Mouse (Mus musculus) frontal cortex, postnatal 25 days (tissue): ENCODE results near the gene Gpkow.

Source experiments
- DNase-seq, 2 experiments: peaks; one replicate each; pipeline ENCODE4 v3.0.0; 2022; ENCODE audit warnings: low spot score in 2 of 2

Gene Gpkow

DNA sequence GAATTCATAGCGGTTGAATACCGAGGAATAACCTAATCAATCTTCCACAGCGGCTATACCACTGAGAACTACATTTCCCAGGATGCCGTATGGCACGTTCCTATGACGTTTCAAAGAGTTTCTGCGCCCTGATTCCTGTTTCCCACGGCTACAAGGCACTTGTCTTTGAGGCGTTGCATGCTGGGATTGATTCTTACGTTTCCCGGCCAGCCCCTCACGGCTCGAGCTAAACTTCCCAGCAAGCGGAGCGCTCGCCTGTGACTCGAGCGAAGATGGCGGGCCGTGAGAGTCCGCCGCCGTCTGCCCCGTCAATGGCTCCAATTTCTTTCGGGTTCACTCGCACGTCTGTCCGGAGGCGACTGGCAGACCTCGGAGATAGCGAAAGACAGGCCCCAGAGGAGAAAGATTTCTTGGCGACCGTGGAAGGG lies at the start of gene Gpkow:
Gene Gpkow, plus strand, starts transcription at position 178 of the 428 bp plus-strand sequence.
- DNase-seq, result peak; percentile 61 to 63

GRCm38 (mm10) chrX:7648671-7649304 lies 48.1 kb upstream of the Gpkow start:
- DNase-seq, result peak; percentile 39 to 43

GRCm38 (mm10) chrX:7657221-7657639 lies 39.7 kb upstream of the Gpkow start, which contains the start of gene Prickle3:
Gene Prickle3 (plus strand): TSS chrX:7657260.
- DNase-seq, result no peak

- DNase-seq, result no peak
These were observed 38.7 kb upstream of the Gpkow start for GRCm38 (mm10) chrX:7658031-7658784.

GRCm38 (mm10) chrX:7658785-7659589 lies 37.9 kb upstream of the Gpkow start:
- no peak for DNase-seq

DNA sequence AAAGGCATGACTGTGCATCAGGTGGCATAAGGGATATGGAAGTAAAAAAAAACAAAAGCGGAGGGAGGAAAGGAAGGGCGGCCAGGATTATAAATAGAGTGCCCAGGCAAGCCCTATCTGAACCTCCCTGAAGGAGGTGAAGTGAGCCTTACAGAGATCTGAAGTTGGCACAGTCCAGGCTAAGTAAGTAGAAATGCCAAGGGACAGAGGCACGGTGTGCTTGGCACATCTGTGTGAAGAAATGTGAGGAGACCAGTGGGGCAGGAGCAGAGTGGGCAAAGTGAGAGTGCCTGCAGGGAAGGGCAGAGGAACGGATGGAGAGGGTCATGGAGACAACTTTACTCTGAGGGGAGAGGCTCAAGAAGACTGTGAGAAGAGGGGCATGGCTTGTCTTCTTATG lies 35.8 kb upstream of the Gpkow start:
- no peak for DNase-seq

- no peak for DNase-seq
These were observed 34.0 kb upstream of the Gpkow start for GRCm38 (mm10) chrX:7662936-7663335.

DNA sequence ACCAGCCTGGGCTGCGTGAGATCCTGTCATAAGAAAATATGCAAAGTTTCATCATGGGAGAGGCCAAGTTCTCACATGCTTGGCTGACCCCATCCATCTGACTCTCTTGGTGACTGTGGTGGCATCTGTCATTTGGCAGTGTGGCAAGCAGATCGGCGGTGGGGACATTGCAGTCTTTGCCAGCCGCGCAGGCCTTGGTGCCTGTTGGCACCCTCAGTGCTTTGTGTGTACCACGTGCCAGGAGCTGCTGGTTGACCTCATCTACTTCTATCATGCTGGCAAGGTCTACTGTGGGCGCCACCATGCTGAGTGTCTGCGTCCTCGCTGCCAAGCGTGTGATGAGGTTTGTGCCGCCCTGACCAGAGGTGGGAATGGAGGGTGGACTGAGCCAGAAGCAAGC lies 32.1 kb upstream of the Gpkow start:
- no peak for DNase-seq

DNA sequence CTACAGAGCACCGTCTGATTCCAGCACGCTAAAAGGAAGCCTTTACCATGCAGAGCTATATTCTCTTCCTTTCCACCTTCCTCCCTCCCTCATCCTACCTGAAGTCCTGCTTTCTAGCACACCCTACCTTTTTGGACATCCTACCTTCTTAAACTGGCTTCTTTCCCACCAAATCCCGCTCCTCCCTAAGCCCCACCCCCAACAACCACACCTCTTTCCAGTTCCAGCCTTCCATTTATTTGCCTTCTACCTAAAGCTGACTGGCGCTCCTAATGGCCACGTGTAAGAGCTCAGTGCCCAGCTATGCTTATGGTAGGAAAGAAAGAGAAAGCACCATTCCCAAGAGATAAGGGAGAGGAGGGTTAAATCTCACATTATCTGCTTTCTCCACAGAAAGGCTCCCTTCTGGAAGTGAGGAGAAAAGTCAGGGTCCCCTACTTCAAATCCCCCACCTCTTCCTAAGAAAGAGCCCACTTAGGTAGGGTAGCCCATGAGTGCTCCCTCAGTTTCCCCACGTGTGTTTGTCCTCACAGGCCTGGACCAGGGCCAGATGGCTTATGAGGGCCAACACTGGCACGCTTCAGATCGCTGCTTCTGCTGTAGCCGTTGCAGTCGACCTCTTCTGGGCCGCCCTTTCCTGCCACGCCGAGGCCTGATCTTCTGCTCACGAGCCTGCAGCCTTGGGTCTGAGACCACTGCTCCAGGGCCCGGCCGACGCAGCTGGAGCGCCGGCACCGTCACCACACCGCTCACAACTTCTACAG lies 31.0 kb upstream of the Gpkow start:
- no peak for DNase-seq

DNA sequence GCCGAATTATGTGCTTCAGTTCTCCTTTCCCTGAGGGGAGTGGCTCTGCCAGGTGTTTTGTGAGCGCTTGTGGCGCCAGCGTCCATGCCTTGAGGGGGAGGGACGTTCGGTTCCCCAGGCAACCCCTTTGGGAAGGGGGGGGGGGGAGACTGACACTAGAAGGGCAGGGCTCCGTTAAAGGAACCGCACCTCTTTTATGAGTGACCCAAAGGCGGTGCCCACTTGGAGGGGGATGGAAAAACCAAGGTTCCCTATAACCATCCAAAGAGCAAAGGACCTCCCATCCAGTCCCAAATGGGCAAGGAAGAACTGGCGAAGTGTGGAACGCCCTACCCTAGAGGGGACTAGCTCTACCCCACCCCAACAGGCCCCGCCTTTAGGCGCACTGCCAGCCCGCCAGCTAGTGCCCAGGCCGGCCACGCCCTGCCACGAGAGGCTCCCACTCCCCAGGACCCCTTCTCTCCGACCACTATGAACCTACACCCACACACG lies 26.5 kb upstream of the Gpkow start:
- no peak for DNase-seq

- no peak for DNase-seq
These were observed 25.9 kb upstream of the Gpkow start, which contains the start of gene Plp2 for GRCm38 (mm10) chrX:7670921-7671623. Gene Plp2 (minus strand): TSS chrX:7671390.

GRCm38 (mm10) chrX:7672739-7673138 lies 24.2 kb upstream of the Gpkow start:
- DNase-seq, result no peak

GRCm38 (mm10) chrX:7673578-7674281 lies 23.2 kb upstream of the Gpkow start:
- DNase-seq, result no peak

- no peak for DNase-seq
These were observed 22.5 kb upstream of the Gpkow start for GRCm38 (mm10) chrX:7674284-7675000.

GRCm38 (mm10) chrX:7675001-7675380 lies 21.9 kb upstream of the Gpkow start:
- DNase-seq, result no peak

GRCm38 (mm10) chrX:7678986-7679385 lies 17.9 kb upstream of the Gpkow start:
- DNase-seq, result no peak

DNA sequence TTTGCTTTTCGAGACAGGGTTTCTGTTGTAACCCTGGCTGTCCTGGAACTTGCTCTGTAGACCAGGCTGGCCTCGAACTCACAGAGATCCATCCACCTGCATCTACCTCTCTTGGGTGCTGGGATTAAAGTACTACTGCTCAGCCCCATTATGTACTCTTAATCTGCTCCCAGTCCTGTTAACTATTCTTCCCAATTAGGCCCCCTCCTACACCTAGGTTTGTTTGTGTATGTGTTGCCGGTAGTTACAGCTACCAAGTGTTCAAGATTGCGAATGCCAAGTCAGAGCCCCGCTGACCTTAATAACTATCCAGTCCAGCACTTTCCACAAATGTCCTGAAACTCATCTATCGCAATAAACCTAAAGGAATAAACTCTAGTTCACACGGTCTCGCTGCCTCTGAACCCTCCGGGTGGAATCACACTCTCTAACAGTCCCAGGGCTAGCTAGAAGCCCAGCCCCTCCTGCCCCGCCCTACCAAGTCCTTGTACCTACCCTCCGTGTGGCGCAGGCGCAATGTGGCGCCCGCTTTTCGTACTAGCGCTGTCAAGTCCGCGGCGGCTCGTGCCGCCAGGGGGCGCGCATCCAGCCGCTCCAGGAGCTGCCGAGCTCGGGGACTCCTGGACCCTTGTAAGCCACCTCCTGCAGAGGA lies 17.4 kb upstream of the Gpkow start:
- DNase-seq, result peak; percentile 68 to 74

DNA sequence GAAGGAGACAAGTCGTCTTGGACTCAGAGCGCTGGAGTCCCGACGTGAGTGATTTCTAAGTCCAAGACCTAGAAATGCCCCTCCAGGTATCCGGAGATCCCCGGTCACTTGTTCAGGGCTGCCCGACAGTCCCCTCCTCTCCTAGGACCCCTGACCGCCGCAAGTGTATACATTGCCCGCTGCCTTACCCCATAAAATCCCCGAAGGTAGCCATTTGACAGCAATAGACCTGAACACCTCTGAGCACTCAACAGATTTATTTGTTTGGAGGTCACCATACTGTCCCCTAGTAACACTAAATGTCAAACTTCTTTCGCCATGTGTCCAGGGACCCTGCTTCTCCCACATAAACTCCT lies 16.9 kb upstream of the Gpkow start:
- no peak for DNase-seq

DNA sequence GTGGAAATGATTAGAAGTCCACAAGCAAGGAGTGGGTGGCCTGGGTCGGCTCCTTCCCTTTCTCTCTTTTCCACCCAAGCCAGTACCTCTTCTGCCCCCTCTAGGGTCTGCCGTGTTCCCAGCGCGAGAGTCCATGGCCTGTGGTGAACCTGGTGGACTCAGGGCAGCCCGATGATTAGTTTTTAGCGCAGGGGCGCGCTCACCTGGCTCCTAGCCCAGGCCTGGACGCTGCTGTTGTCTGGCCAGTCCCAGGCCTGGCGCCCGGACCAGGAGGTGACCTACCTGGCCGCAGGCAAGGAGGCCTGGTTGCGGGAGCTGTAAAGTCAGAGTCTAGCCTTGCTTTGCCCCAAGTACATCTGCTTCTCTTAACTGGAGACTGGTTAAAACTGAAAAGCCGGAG lies 16.1 kb upstream of the Gpkow start, which contains the start of gene Magix:
Gene Magix, minus strand, starts transcription at position 388 of the 400 bp plus-strand sequence.
- no peak for DNase-seq
